Mouse (Mus musculus) large intestine, adult 2 months (tissue): ENCODE results near the gene Abca8a. TPM values are rescaled to one million over a fixed set of nuclear protein-coding genes. Genes with fewer than 3 reads are reported as not detected.
"Not testable (repeated sequence)": the region's sequence is repeated elsewhere in the genome, so short reads cannot be mapped to it uniquely, and the experiment has no call there.

Source experiments
- DNase-seq: peaks from one replicate; pipeline ENCODE4 v3.0.0-alpha.2; 2012; ENCODE audit warnings: low read depth, low spot score
- WGBS: fragments of 180-500 bp; shearing (Covaris S2); methylation state at CpG from one replicate; pipeline ENCODE4 v1.1.7; 2018; 5-methylcytosine and 5-hydroxymethylcytosine counted together
- polyA plus RNA-seq: library from polyadenylated mRNA; depleted of rRNA; stranded (reverse); fragments of >200 nt; gene quantifications from 2 replicates; pipeline ENCODE4 v1.2.3, GENCODE M21; 2012; rRNA removed

The Abca8a gene
- polyA plus RNA-seq, 1 experiment, result 2.0 TPM

- 98% methylated on average over 2 of the region's 2 CpGs for WGBS
- no peak for DNase-seq
Observed at GRCm38 (mm10) chr11:109990256-109990655, 105.5 kb downstream of the Abca8a start.

GRCm38 (mm10) chr11:109988164-109988563 lies 107.6 kb downstream of the Abca8a start:
- WGBS, result 33% methylated on average over 1 of the region's 1 CpGs
- no peak for DNase-seq

- DNase-seq, result not testable (repeated sequence)
- WGBS, result 26% methylated on average over 11 of the region's 11 CpGs
Observed at GRCm38 (mm10) chr11:109987460-109988072, 108.2 kb downstream of the Abca8a start.

- 92% methylated on average over 2 of the region's 2 CpGs for WGBS
- DNase-seq, result no peak
Observed at GRCm38 (mm10) chr11:109981872-109982271, 113.9 kb downstream of the Abca8a start.

Other genes starting within 250 kb of the Abca8a start
- gene Abca8b, start 100.1 kb downstream of the Abca8a start, polyA plus RNA-seq, result 0.25 and 0.33 TPM in 2 replicates
- gene Abca9, start 72.2 kb upstream of the Abca8a start, polyA plus RNA-seq, result 0.32 and 0.77 TPM in 2 replicates
- 0.09 and 0.11 TPM in 2 replicates for gene Abca6, start 155.8 kb upstream of the Abca8a start, polyA plus RNA-seq
- 0.20 and 0.29 TPM in 2 replicates for gene Abca5, start 241.7 kb upstream of the Abca8a start, polyA plus RNA-seq